Mouse (Mus musculus) bone marrow, adult 2 months (tissue): Measurements from ENCODE around the gene Dagla.

Experiments used
- CTCF ChIP-seq: fragments of 200-500 bp; IDR thresholded peaks from 2 replicates; pipeline ENCODE4 v1.5.1; 2011; ENCODE audit warnings: low read length, control low read depth; ENCODE audit not compliant: control insufficient read depth, insufficient read depth
- POLR2A ChIP-seq: fragments of 200-500 bp; IDR thresholded peaks from 2 replicates; pipeline ENCODE4 v1.6.1; 2011; ENCODE audit warnings: low read depth, mild to moderate bottlenecking, control low read depth, low read length, borderline replicate concordance; ENCODE audit not compliant: control insufficient read depth

GRCm38 (mm10) chr19:10267953-10268352 is 36.7 kb downstream of the Dagla start:
- no peak for TF ChIP-seq CTCF
- no peak for TF ChIP-seq POLR2A
